Mouse (Mus musculus) heart, embryonic 14.5 days (tissue): Measurements from ENCODE around the gene Shisa3. TPM values are rescaled to one million over a fixed set of nuclear protein-coding genes. Genes with fewer than 3 reads are reported as not detected.

Experiments used
- ATAC-seq: fragments of 200-750 bp; cut with Nextera tagmentation; 2 replicates; pipeline ENCODE4 v1.8.0; 2017; ENCODE audit warnings: low read depth, moderate TSS enrichment; ENCODE audit not compliant: insufficient number of reproducible peaks, insufficient read depth, low FRiP score
- H3K27ac ChIP-seq, 2 experiments: fragments of 200-500 bp in 1 of 2; fragments of 300-500 bp in 1 of 2; sonication (generic) in 1 of 2; replicated peaks in 1 of 2; 2 replicates each; pipeline ENCODE4 v1.5.1; 2012 to 2014; ENCODE audit warnings: low read depth in 2 of 2, low read length in 2 of 2, control low read depth in 1 of 2, mild to moderate bottlenecking in 1 of 2, mixed read lengths in 1 of 2; ENCODE audit not compliant: control insufficient read depth in 1 of 2, insufficient read depth in 1 of 2
- H3K27me3 ChIP-seq: fragments of 300-500 bp; sonication (generic); 2 replicates; pipeline ENCODE4 v1.6.1; 2014; ENCODE audit warnings: mild to moderate bottlenecking, low read length, control low read depth; ENCODE audit not compliant: control insufficient read depth, insufficient read depth
- H3K36me3 ChIP-seq: fragments of 300-500 bp; sonication (generic); 2 replicates; pipeline ENCODE4 v1.6.1; 2014; ENCODE audit warnings: mild to moderate bottlenecking, control low read depth, low read length, mixed read lengths; ENCODE audit not compliant: control insufficient read depth, insufficient read depth
- H3K4me1 ChIP-seq, 2 experiments: fragments of 200-500 bp in 1 of 2; fragments of 300-500 bp in 1 of 2; sonication (generic) in 1 of 2; 2 replicates each; pipeline ENCODE4 v1.6.1; 2012 to 2014; ENCODE audit warnings: low read length in 2 of 2, control low read depth in 1 of 2, mixed read lengths in 1 of 2; ENCODE audit not compliant: control insufficient read depth in 2 of 2, insufficient read depth in 2 of 2
- H3K4me2 ChIP-seq: fragments of 300-500 bp; sonication (generic); 2 replicates; pipeline ENCODE4 v1.6.1; 2014; ENCODE audit warnings: mild to moderate bottlenecking, low read length
- H3K4me3 ChIP-seq, 2 experiments: fragments of 200-500 bp in 1 of 2; fragments of 300-500 bp in 1 of 2; sonication (generic) in 1 of 2; 2 replicates each; pipeline ENCODE4 v1.5.1; 2012 to 2014; ENCODE audit warnings: low read length in 2 of 2, mild to moderate bottlenecking in 2 of 2, control low read depth in 1 of 2, low read depth in 1 of 2, moderate library complexity in 1 of 2; ENCODE audit not compliant: control insufficient read depth in 1 of 2, insufficient read depth in 1 of 2
- H3K9ac ChIP-seq: fragments of 300-500 bp; sonication (generic); 2 replicates; pipeline ENCODE4 v1.6.1; 2014; ENCODE audit warnings: mild to moderate bottlenecking, low read length
- H3K9me3 ChIP-seq: fragments of 300-500 bp; sonication (generic); 2 replicates; pipeline ENCODE4 v1.6.1; 2016; ENCODE audit warnings: low read length, control low read depth; ENCODE audit not compliant: control insufficient read depth
- WGBS: fragments of 180-500 bp; shearing (Covaris S2); extraction: QIAGEN DNeasy Blood & Tissue Kit; methylation state at CpG from one replicate; pipeline ENCODE4 v1.1.7; 2014; 5-methylcytosine and 5-hydroxymethylcytosine counted together
- polyA plus RNA-seq: library from polyadenylated mRNA; unstranded; fragments of >200 nt; fragmentation: Nextera tagmentation; extraction: Ambion mirVana; gene quantifications from 2 replicates; pipeline ENCODE4 v1.2.1, GENCODE M21; 2014

Gene Shisa3
- polyA plus RNA-seq, 1 experiment from 2014 or later, result 1.4 TPM

DNA sequence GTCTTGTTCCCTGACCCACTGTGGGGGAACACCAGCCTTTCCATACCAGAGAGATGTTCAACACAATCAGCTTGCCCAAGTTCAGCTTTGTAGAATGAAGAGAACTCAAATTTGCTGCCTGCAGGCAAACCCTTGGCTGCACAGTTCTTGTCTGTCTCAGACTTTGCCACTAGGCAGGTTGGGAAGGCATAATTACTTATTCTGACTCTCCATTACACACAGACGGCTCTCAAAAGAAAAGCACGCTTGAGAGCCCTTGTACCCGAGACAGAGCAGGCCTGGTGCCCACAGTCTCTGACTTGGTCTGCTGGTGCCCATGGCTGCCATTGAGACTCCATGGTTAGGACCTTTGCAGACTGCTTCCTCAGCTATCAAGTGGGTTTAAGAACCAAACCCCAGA, 26.7 kb downstream of the Shisa3 start:
- WGBS, result 58% methylated on average over 3 of the region's 3 CpGs
- no peaks in the 10 kb centered on the region for H3K27me3 ChIP-seq
- H3K27ac ChIP-seq, result no peak overlapping the region
- no peak overlapping the region for H3K9ac ChIP-seq
- H3K36me3 ChIP-seq, result no peaks in the 10 kb centered on the region
- peaks cover 3 to 8% of the 10 kb centered on the region in 2 experiments for H3K4me1 ChIP-seq
- no peak for ATAC-seq
- H3K9me3 ChIP-seq, result no peaks in the 10 kb centered on the region
- H3K4me2 ChIP-seq, result no peak overlapping the region
- H3K4me3 ChIP-seq, result no peak overlapping the region

DNA sequence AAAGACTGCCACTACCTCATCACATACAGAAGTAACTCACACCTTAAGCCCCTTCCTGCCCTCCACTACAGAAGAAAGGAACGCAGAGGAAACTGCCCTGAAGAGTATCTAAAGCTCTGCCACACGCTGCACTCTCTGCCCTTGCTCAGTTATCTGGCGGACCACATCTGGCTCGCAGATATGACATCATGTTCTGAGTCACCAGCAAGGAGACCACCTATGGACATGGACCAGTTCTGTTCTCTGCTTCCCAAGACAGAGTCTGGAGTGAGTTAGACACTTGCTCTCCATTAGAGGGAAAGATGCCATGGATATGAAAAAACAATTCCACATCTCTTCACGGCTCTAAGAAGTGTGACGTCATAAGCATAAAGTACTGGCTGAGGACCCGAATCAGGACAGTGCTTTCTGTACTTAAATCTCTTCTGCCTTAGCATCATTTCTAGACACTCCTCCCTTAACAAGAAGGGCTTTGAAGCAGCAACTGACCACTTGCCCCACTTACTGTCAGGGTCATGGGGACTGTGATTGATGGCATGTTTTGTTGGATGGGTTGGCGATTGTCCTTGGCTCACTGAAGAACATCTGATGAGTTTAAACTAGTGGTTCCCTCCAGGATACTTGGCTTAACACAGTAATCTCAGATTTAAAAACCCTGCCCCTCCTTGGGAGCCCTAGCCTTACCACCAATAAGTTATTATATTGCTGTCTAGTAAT, 33.1 kb downstream of the Shisa3 start:
- H3K9me3 ChIP-seq, result no peaks in the 10 kb centered on the region
- H3K4me1 ChIP-seq, result no peaks in the 10 kb centered on the region
- H3K27me3 ChIP-seq, result no peaks in the 10 kb centered on the region
- no peak overlapping the region for H3K4me2 ChIP-seq
- H3K4me3 ChIP-seq, result no peak overlapping the region
- H3K9ac ChIP-seq, result no peak overlapping the region
- 62% methylated on average over 8 of the region's 8 CpGs for WGBS
- no peak overlapping the region for H3K27ac ChIP-seq
- H3K36me3 ChIP-seq, result no peaks in the 10 kb centered on the region
- no peak; the same call in 1 of the 2 replicates for ATAC-seq

DNA sequence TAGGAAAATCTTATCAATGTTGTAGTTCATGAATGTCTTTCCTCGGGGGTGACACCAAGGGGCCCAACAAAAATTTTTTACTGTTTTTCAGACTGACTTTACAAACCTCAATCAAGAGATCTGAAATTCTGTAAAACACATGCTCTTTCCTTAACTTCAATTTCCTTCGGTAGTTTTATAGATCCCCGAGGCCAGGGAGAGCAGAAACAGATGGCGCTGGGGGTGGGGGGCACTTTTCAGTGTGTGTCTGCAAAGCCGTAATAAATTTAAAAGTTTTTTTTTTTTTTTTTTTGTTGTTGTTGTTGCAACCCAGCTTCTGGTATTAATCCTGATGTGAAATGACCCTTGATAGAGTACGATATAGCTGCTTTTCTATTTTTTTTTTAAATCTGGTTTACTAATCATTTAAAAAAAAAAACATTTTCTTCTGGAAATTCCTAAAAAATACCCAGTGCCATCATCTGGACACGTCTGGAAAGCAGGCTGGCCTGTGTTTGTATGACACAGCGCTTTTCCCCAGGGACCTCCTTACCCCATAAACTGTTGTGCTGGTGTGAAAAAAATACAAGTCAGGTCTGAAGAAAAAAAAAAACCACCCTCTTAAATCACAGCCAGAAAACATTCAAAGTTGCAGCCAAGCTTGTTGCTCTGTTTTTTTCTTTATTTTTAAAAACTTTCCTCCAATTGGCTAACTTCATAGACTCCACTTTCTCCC, 33.9 kb downstream of the Shisa3 start:
- Histone ChIP-seq H3K4me1 (no peaks in the 10 kb centered on the region), H3K4me3 (no peak overlapping the region), H3K27me3 (no peaks in the 10 kb centered on the region), H3K9ac (no peak overlapping the region), H3K4me2 (no peak overlapping the region), H3K36me3 (no peaks in the 10 kb centered on the region), H3K9me3 (no peaks in the 10 kb centered on the region), H3K27ac (no peak overlapping the region)
- WGBS, result 78% methylated on average over 8 of the region's 8 CpGs
- no peak for ATAC-seq

DNA sequence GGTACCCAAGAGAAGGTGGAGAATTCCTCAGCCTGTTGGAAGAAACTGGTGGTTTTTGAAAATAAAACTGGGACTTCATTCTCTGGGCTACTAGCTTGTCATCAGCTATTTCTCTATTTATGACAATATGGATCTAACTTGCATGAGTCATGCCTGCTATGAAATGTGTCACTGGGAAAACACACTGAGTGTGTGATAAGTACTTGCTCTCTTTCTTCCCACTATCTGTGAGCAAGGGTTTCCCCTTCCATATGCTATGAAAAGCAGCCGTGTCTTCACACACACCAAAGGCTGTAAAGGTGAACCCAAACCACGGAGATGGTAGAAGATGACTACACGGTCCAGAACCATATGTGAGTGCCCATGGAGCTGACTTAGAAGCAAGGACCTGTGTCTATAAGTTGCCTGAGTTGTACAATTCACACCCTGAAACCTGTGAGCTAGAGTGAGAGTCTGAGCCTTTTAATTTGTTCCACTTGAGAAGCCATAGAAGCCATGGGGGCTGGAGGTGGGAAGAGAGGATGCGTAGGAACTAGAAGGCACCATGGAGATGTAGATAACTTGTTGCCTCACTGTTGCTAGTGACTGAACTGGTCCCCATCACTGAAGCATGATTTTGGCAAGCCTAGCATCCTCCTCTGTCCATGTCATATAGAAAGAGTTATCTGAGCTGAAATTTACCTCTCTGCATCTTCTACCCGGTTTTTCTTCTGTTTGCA, 36.0 kb downstream of the Shisa3 start:
- no peak for ATAC-seq
- WGBS, result 79% methylated on average over 5 of the region's 5 CpGs

DNA sequence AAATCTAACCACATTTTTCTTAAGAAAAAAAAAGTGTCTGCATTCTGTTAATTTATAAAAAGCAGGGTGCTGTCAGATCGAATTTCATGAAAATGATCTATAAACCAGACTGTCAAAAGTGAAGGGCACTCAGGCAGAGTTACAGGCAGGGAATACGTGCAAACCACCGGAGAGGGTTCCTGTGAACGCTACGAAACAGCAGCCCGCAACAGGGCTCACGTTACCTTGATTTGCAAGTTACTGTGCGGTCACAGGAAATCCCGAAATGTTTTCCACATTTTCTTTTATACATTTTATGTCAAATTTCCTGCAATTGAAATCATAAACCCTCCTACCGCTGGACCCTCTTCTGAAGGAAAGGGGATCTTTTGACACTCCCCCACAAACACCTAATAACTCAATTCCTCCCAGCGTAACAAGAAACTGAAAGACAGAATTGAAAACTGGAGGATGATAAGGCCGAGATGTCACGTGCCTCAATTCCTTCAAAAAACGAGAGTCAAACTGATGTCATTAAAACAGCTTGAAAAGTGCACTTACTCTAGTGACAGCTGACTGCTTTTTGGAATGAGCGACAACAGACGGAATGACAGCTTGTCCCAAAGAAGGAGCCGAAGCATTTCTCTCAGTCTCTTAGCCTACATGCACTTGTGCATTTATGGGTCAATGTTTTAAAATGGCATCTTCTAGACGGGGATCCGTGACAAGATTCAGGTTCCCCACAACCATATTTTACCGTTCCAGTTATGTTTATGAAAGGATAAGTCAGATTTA, 39.3 kb downstream of the Shisa3 start:
- Histone ChIP-seq H3K4me1 (no peaks in the 10 kb centered on the region), H3K27ac (no peak overlapping the region), H3K4me3 (no peak overlapping the region), H3K9ac (no peak overlapping the region), H3K36me3 (no peaks in the 10 kb centered on the region), H3K9me3 (no peaks in the 10 kb centered on the region), H3K27me3 (no peaks in the 10 kb centered on the region), H3K4me2 (no peak overlapping the region)
- WGBS, result 85% methylated on average over 20 of the region's 20 CpGs
- no peak for ATAC-seq

More for the DNA sequence above, 36.0 kb downstream of the Shisa3 start:
- Histone ChIP-seq H3K4me1 (no peaks in the 10 kb centered on the region), H3K36me3 (no peaks in the 10 kb centered on the region), H3K27me3 (no peaks in the 10 kb centered on the region), H3K4me2 (no peak overlapping the region), H3K27ac (no peak overlapping the region), H3K4me3 (no peak overlapping the region), H3K9ac (no peak overlapping the region), H3K9me3 (no peaks in the 10 kb centered on the region)

DNA sequence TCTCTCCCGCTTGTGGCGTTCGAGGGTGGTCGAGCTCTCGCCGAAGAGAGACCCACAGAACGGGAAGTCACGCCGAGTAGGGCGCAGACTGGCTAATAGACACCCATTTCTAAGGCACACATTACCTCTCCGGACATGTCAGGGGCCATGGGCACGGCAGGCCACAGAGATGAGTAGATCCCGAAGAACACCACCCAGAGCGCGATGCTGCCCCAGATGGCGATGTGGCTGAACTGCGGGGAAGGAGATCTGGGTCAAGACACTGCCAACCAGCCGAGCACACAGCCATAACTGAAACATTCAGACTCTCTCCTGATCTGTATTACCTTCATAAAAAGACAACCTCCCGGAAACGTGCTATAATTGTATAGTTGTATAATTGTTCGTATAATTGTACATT, 39.9 kb downstream of the Shisa3 start:
- no peak for ATAC-seq

DNA sequence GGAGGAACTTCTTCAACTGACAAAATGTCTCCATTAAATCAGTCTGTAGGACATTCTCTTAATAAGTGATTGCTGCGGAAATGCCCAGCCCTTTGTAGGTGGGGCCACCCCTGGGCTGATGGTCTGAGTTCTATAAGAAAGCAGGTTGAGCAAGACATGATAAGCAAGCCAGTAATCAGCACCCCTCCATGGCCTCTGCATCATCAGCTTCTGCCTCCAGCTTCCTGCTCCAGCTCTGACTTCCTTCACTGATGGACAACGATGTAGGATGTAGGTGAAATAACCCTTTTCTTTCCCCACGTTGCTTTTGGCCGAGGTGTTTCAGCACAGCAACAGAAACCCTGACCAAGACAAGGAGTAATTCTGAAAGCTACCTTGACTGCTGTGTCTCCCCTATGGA, 41.5 kb downstream of the Shisa3 start:
- 75% methylated on average over 4 of the region's 4 CpGs for WGBS
- no peaks in the 10 kb centered on the region for H3K36me3 ChIP-seq
- H3K9ac ChIP-seq, result no peak overlapping the region
- no peaks in the 10 kb centered on the region for H3K4me1 ChIP-seq
- H3K27ac ChIP-seq, result no peak overlapping the region
- no peak overlapping the region for H3K4me3 ChIP-seq
- no peaks in the 10 kb centered on the region for H3K9me3 ChIP-seq
- ATAC-seq, result no peak
- H3K27me3 ChIP-seq, result no peaks in the 10 kb centered on the region
- H3K4me2 ChIP-seq, result no peak overlapping the region

More for the DNA sequence above, 39.9 kb downstream of the Shisa3 start:
- Histone ChIP-seq H3K4me3 (no peak overlapping the region), H3K27ac (no peak overlapping the region), H3K9ac (no peak overlapping the region), H3K4me1 (no peaks in the 10 kb centered on the region), H3K9me3 (no peaks in the 10 kb centered on the region), H3K36me3 (no peaks in the 10 kb centered on the region), H3K4me2 (no peak overlapping the region), H3K27me3 (no peaks in the 10 kb centered on the region)
- 79% methylated on average over 21 of the region's 21 CpGs for WGBS
